Mouse (Mus musculus) layer of hippocampus, adult 11-12 months (tissue): ENCODE measurements around the gene Ube2dnl1.

ENCODE experiments used
- DNase-seq: peaks from one replicate; pipeline ENCODE4 v3.0.0; 2022; ENCODE audit warnings: low spot score

Ube2dnl1 gene

GRCm38 (mm10) chrX:114904712-114905111 lies at the start of gene Ube2dnl1:
Ube2dnl1 (plus strand) TSS chrX:114905012.
- no peak for DNase-seq

- no peak for DNase-seq
Observed at GRCm38 (mm10) chrX:114895489-114895888, 9.3 kb upstream of the Ube2dnl1 start.

- no peak for DNase-seq
Observed at GRCm38 (mm10) chrX:114897506-114897905, 7.3 kb upstream of the Ube2dnl1 start.

GRCm38 (mm10) chrX:114903391-114903790 lies 1.4 kb upstream of the Ube2dnl1 start:
- DNase-seq = no peak

GRCm38 (mm10) chrX:114907282-114907681 lies 2.5 kb downstream of the Ube2dnl1 start, which contains the start of gene Ube2dnl2:
Ube2dnl2 (plus strand) TSS chrX:114907582.
- no peak for DNase-seq

GRCm38 (mm10) chrX:114955066-114955465 lies 50.3 kb downstream of the Ube2dnl1 start:
- no peak for DNase-seq
